Mouse (Mus musculus): ENCODE data around the gene Ano4.

DNA sequence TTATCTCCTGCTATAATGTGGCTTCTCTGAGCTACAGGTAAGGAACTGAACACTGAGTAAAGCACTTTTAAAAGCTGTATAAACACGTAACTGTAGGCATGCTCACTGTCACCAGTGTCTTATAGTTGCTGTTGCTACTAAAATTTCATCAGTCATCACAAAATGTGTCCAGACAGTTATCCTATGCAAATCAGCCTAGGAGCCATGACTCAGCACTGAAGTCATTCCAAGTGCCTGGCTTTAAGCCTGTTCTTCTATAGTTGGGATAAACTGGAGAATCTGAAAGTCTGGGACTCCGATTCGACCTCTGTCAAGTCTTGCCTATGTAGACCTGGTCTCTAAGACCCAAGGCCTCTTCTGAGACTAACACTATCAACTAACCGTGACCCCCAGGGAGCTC, 81.2 kb downstream of the Ano4 start:
- TF ChIP-seq CTCF (IDR thresholded peaks at IDR 0.05; ENCODE audit: low read depth) (no peak), EP300 (optimal IDR thresholded peaks at IDR 0.05) (no peak)
